Mouse (Mus musculus): ENCODE data around the gene Gyg. TPM values are rescaled to one million over a fixed set of nuclear protein-coding genes. Genes with fewer than 3 reads are reported as not detected.

The Gyg gene
- total RNA-seq, 2 experiments from 2014 or later = 30.4 to 30.9 TPM

Other genes with a start within 250 kb of the Gyg start
- 10 to 100 TPM; 11.2 to 13.4 TPM for gene Cp, start 198.3 kb downstream of the Gyg start, total RNA-seq (2021)
- 10 to 100 TPM; 13.4 to 17.3 TPM for gene Hps3, start 120.0 kb downstream of the Gyg start, total RNA-seq (2021)
- gene Hltf, start 97.5 kb downstream of the Gyg start, total RNA-seq (2021) = 10 to 100 TPM; 16.0 to 20.3 TPM
- not detected for gene Cpa3, start 86.9 kb upstream of the Gyg start, total RNA-seq (2021)
- under 1 TPM in 1 of 2 experiments, not detected in 1; 0.34 TPM for gene Cpb1, start 120.4 kb upstream of the Gyg start, total RNA-seq (2021)
- not detected for gene Agtr1b, start 211.9 kb upstream of the Gyg start, total RNA-seq (2021)